Mouse (Mus musculus): Measurements from ENCODE around the gene Enpep. TPM values are rescaled to one million over a fixed set of nuclear protein-coding genes. Genes with fewer than 3 reads are reported as not detected.

Enpep gene
- polyA plus RNA-seq, 1 experiment from 2014 or later, result 2.1 TPM

- ATAC-seq (ENCODE audit: insufficient number of reproducible peaks, low FRiP score, low TSS enrichment, low read depth), result no peak
- Histone ChIP-seq H3K36me3 (no peaks in the 10 kb centered on the region), H3K4me2 (no peak overlapping the region), H3K27me3 (no peaks in the 10 kb centered on the region), H3K27ac (no peak overlapping the region), H3K4me3 (no peak overlapping the region), H3K9me3 (no peaks in the 10 kb centered on the region), H3K9ac (no peak overlapping the region), H3K4me1 (no peaks in the 10 kb centered on the region)
Measured at GRCm38 (mm10) chr3:129341066-129341465, 8.5 kb upstream of the Enpep start.

GRCm38 (mm10) chr3:129338296-129339091 lies 6.0 kb upstream of the Enpep start:
- no peak overlapping the region for H3K4me2 ChIP-seq
- H3K4me3 ChIP-seq, result no peak overlapping the region
- 34% methylated on average over 14 of the region's 14 CpGs for WGBS
- no peak overlapping the region for H3K9ac ChIP-seq
- H3K27me3 ChIP-seq, result no peaks in the 10 kb centered on the region
- no peaks in the 10 kb centered on the region for H3K4me1 ChIP-seq
- H3K9me3 ChIP-seq, result no peaks in the 10 kb centered on the region
- no peaks in the 10 kb centered on the region for H3K36me3 ChIP-seq
- H3K27ac ChIP-seq, result no peak overlapping the region
- ATAC-seq (ENCODE audit: insufficient number of reproducible peaks, low FRiP score, low TSS enrichment, low read depth), result no peak

DNA sequence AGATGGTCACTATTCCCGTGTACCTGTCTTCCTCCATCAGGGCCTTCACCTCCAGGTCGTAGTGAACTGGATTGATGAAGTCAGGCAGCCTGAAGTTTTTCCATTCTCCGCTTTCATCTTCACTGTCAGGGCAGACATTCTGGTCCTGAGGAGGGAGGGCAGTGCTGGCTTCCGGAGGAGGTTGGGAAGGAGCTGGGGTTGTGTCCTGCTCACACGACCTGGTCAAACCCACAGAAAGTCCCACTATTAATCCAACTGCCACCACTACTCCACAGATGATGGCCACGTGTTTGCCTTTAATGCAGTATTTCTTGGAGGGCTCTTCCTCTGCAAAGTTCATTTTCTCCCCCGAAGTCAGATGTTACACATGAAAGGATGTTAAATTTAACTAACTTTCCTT lies 378 bp downstream of the Enpep start:
- Histone ChIP-seq H3K4me1 (peaks cover 15% of the 10 kb centered on the region), H3K9me3 (no peaks in the 10 kb centered on the region), H3K27me3 (no peaks in the 10 kb centered on the region), H3K4me3 (peak overlapping the region; percentile 30), H3K36me3 (no peaks in the 10 kb centered on the region), H3K4me2 (peak overlapping the region; percentile 47), H3K9ac (no peak overlapping the region), H3K27ac (peak overlapping the region; percentile 50; the same call in 1 of the 2 replicates)
- ATAC-seq (ENCODE audit: insufficient number of reproducible peaks, low FRiP score, low TSS enrichment, low read depth), result no peak
- 46% methylated on average over 7 of the region's 7 CpGs for WGBS

DNA sequence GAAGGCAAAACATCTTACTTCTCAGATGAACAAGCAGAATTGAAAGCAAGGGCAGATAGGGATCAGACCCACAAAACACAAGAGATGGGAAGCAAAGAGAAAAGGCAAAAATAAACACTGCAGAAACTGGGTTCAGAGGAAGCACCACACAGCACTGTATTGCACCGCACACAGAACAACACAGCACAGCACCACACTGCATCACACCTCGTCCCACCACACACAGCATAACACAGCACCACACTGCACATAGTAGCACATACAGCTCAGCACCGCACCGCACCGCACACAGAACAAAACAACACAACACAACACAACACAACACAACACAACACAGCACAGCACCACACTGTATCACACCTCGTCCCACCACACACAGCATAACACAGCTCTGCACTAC lies 1.1 kb downstream of the Enpep start:
- no peak overlapping the region for H3K4me3 ChIP-seq
- H3K9ac ChIP-seq, result no peak overlapping the region

GRCm38 (mm10) chr3:129328056-129328455 lies 4.5 kb downstream of the Enpep start:
- no peak overlapping the region for H3K4me2 ChIP-seq
- H3K36me3 ChIP-seq, result no peaks in the 10 kb centered on the region
- no peaks in the 10 kb centered on the region for H3K9me3 ChIP-seq
- H3K27me3 ChIP-seq, result no peaks in the 10 kb centered on the region
- H3K9ac ChIP-seq, result no peak overlapping the region
- 63% methylated on average over 4 of the region's 4 CpGs for WGBS
- no peak for ATAC-seq (ENCODE audit: insufficient number of reproducible peaks, low FRiP score, low TSS enrichment, low read depth)
- H3K4me3 ChIP-seq, result no peak overlapping the region
- H3K27ac ChIP-seq, result no peak overlapping the region
- peaks cover 13% of the 10 kb centered on the region for H3K4me1 ChIP-seq

More for the DNA sequence above, 1.1 kb downstream of the Enpep start:
- Histone ChIP-seq H3K27ac (no peak overlapping the region), H3K4me1 (peaks cover 15% of the 10 kb centered on the region), H3K9me3 (no peaks in the 10 kb centered on the region), H3K4me2 (no peak overlapping the region), H3K27me3 (no peaks in the 10 kb centered on the region), H3K36me3 (no peaks in the 10 kb centered on the region)
- 0 out of 2 replicates have a peak, but pooled peaks have one; percentile 19 for ATAC-seq (ENCODE audit: insufficient number of reproducible peaks, low FRiP score, low TSS enrichment, low read depth)
- WGBS, result 94% methylated on average over 6 of the region's 6 CpGs

GRCm38 (mm10) chr3:129321585-129321984 lies 10.9 kb downstream of the Enpep start:
- WGBS, result 64% methylated on average over 6 of the region's 6 CpGs
- H3K9me3 ChIP-seq, result no peaks in the 10 kb centered on the region
- no peaks in the 10 kb centered on the region for H3K36me3 ChIP-seq
- no peak overlapping the region for H3K27ac ChIP-seq
- no peaks in the 10 kb centered on the region for H3K27me3 ChIP-seq
- no peak overlapping the region for H3K9ac ChIP-seq
- ATAC-seq (ENCODE audit: insufficient number of reproducible peaks, low FRiP score, low TSS enrichment, low read depth), result no peak
- no peak overlapping the region for H3K4me2 ChIP-seq
- no peaks in the 10 kb centered on the region for H3K4me1 ChIP-seq
- H3K4me3 ChIP-seq, result no peak overlapping the region

DNA sequence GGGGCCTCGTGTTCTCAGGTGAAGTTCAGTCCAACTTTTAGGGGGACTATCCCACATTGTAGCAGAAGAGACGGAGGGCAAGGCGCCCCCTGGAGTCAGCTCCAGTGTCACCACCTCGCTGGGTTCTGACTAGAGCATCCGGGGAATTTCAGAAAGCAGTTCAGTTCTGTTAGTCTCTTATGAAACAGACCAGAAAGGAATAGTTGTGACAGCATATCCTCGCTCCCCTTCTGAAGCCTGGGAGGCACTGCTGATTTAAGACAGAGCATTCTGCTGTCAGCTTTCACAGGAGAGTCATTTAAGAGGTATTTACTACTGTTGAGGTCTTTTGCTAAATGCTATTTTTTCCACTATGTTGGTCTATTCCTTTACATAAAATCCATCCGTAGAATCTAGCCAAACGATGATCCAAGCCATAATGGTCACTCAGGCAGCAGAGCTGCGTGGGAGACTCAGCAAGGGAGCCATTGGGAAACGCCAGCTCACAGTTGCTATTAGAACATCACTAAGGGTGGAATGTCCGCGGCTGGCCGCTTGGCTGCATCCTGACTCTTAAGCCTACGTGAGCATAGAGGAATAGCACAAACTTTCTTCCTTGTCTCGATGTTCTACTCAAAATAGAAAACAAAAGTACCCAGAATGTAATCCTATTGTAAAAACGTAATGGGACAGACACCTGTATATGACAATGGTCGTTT lies 15.3 kb downstream of the Enpep start:
- Histone ChIP-seq H3K4me2 (no peak overlapping the region), H3K4me1 (no peaks in the 10 kb centered on the region), H3K9me3 (no peaks in the 10 kb centered on the region), H3K9ac (no peak overlapping the region), H3K4me3 (no peak overlapping the region), H3K27ac (no peak overlapping the region), H3K27me3 (no peaks in the 10 kb centered on the region), H3K36me3 (no peaks in the 10 kb centered on the region)
- WGBS, result 73% methylated on average over 17 of the region's 17 CpGs
- ATAC-seq (ENCODE audit: insufficient number of reproducible peaks, low FRiP score, low TSS enrichment, low read depth), result no peak

DNA sequence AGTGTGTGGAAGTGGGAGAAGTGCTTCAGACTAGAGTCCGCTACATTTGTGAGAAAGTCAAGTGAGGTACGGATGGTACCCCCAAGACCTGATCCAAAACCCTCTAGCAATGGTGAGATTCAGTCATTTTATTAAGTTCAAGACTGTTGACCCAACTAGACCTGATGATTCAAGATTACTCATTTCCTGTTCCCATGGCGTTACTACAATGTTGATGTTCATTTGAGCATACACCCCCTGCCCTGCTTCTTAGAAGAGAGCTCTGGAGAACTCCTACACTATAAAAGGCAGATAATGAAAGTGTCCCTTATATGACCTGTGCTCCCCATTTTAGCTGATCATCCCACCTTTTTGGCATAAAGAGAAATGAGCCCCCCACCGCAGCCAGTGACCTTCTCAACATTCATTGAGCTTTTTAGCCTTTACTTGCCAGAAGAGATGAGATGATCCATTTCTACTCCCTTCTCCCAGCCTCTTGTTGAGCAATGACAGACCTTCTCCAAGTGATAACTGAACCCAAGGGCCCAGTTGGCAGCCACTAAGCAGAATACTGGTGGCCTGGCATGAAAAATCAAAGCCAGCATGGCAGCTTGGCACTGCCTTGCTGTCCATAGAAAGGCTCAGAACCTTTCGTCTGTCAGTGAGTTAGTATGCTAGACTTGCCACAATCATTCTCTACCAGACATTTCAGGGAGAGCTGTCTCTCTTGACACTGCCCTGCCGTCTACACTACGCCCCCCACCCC lies 18.7 kb downstream of the Enpep start:
- H3K4me1 ChIP-seq, result 0 out of 2 replicates have a peak, but pooled peaks cover 2% of the 10 kb centered on the region
- ATAC-seq (ENCODE audit: insufficient number of reproducible peaks, low FRiP score, low TSS enrichment, low read depth), result no peak
- H3K9me3 ChIP-seq, result no peaks in the 10 kb centered on the region
- 86% methylated on average over 7 of the region's 7 CpGs for WGBS
- H3K4me3 ChIP-seq, result no peak overlapping the region
- no peaks in the 10 kb centered on the region for H3K36me3 ChIP-seq
- H3K9ac ChIP-seq, result no peak overlapping the region
- H3K27me3 ChIP-seq, result no peaks in the 10 kb centered on the region
- H3K27ac ChIP-seq, result no peak overlapping the region
- no peak overlapping the region for H3K4me2 ChIP-seq

GRCm38 (mm10) chr3:129313221-129313620 lies 19.3 kb downstream of the Enpep start:
- Histone ChIP-seq H3K9me3 (no peaks in the 10 kb centered on the region), H3K4me3 (no peak overlapping the region), H3K4me2 (no peak overlapping the region), H3K27me3 (no peaks in the 10 kb centered on the region), H3K36me3 (no peaks in the 10 kb centered on the region), H3K9ac (no peak overlapping the region), H3K27ac (no peak overlapping the region), H3K4me1 (0 out of 2 replicates have a peak, but pooled peaks cover 2% of the 10 kb centered on the region)
- WGBS, result 63% methylated on average over 2 of the region's 2 CpGs
- no peak for ATAC-seq (ENCODE audit: insufficient number of reproducible peaks, low FRiP score, low TSS enrichment, low read depth)

GRCm38 (mm10) chr3:129312511-129312910 lies 20.0 kb downstream of the Enpep start:
- Histone ChIP-seq H3K36me3 (no peaks in the 10 kb centered on the region), H3K4me2 (no peak overlapping the region), H3K9ac (no peak overlapping the region), H3K27me3 (no peaks in the 10 kb centered on the region), H3K27ac (no peak overlapping the region), H3K4me3 (no peak overlapping the region), H3K9me3 (no peaks in the 10 kb centered on the region), H3K4me1 (0 out of 2 replicates have a peak, but pooled peaks cover 2% of the 10 kb centered on the region)
- no peak for ATAC-seq (ENCODE audit: insufficient number of reproducible peaks, low FRiP score, low TSS enrichment, low read depth)
- WGBS, result 93% methylated on average over 8 of the region's 8 CpGs

GRCm38 (mm10) chr3:129311951-129312350 lies 20.6 kb downstream of the Enpep start:
- H3K4me1 ChIP-seq, result 0 out of 2 replicates have a peak, but pooled peaks cover 2% of the 10 kb centered on the region
- no peak overlapping the region for H3K4me2 ChIP-seq
- H3K27ac ChIP-seq, result no peak overlapping the region
- WGBS, result 77% methylated on average over 8 of the region's 8 CpGs
- no peaks in the 10 kb centered on the region for H3K36me3 ChIP-seq
- ATAC-seq (ENCODE audit: insufficient number of reproducible peaks, low FRiP score, low TSS enrichment, low read depth), result no peak
- no peaks in the 10 kb centered on the region for H3K9me3 ChIP-seq
- H3K27me3 ChIP-seq, result no peaks in the 10 kb centered on the region
- no peak overlapping the region for H3K4me3 ChIP-seq
- H3K9ac ChIP-seq, result no peak overlapping the region

DNA sequence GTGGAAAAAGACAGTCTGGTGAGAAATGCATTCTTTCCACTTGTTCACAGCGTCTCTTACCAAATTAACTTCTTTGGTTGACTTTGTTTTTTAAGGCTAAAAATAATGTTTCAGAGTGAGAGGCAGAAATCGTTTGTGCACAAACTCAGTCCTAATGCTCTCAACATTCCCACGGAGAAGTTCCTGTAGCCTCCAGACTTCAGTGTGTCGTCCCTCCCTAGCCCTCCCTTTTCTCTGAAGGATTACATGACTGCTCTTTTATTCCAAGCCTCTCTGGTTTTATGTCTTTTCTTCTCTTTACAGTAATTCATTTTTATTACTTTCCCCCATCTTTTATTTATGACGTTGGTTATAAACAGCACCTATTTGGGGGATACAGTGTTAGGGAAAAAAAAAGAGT lies 22.6 kb downstream of the Enpep start:
- no peak overlapping the region for H3K4me2 ChIP-seq
- WGBS, result 24% methylated on average over 5 of the region's 5 CpGs
- H3K9ac ChIP-seq, result no peak overlapping the region

More for the DNA sequence above, 22.6 kb downstream of the Enpep start:
- ATAC-seq (ENCODE audit: insufficient number of reproducible peaks, low FRiP score, low TSS enrichment, low read depth), result no peak
- H3K4me1 ChIP-seq, result 0 out of 2 replicates have a peak, but pooled peaks cover 2% of the 10 kb centered on the region
- H3K36me3 ChIP-seq, result no peaks in the 10 kb centered on the region
- no peak overlapping the region for H3K27ac ChIP-seq
- no peaks in the 10 kb centered on the region for H3K9me3 ChIP-seq
- no peak overlapping the region for H3K4me3 ChIP-seq
- no peaks in the 10 kb centered on the region for H3K27me3 ChIP-seq

Data from limb, embryonic 15.5 days (tissue).